Mouse (Mus musculus) limb, embryonic 10.5 days (tissue): ENCODE results near the gene Ewsr1. TPM values are rescaled to one million over a fixed set of nuclear protein-coding genes. Genes with fewer than 3 reads are reported as not detected.

Source experiments
- DNase-seq: peaks from one replicate; pipeline ENCODE4 v3.0.0-alpha.2; 2017; ENCODE audit warnings: low spot score
- H3K27ac ChIP-seq: fragments of 300-500 bp; sonication (generic); 2 replicates; pipeline ENCODE4 v1.5.1; 2016; ENCODE audit warnings: mild to moderate bottlenecking
- H3K27me3 ChIP-seq: fragments of 300-500 bp; sonication (generic); 2 replicates; pipeline ENCODE4 v1.6.1; 2016; ENCODE audit warnings: low read depth, mild to moderate bottlenecking; ENCODE audit not compliant: poor library complexity, severe bottlenecking
- H3K36me3 ChIP-seq: fragments of 300-500 bp; sonication (generic); 2 replicates; pipeline ENCODE4 v1.6.1; 2016; ENCODE audit warnings: mild to moderate bottlenecking, moderate library complexity
- H3K4me1 ChIP-seq: fragments of 300-500 bp; sonication (generic); 2 replicates; pipeline ENCODE4 v1.6.1; 2016
- H3K4me3 ChIP-seq: fragments of 300-500 bp; sonication (generic); 2 replicates; pipeline ENCODE4 v1.5.1; 2016; ENCODE audit warnings: mild to moderate bottlenecking, moderate library complexity
- H3K9me3 ChIP-seq: fragments of 300-500 bp; sonication (generic); replicated peaks from 2 replicates; pipeline ENCODE4 v1.6.1; 2016; ENCODE audit warnings: mild to moderate bottlenecking
- WGBS: fragments of 180-500 bp; shearing (Covaris S2); methylation state at CpG from one replicate; pipeline ENCODE4 v1.1.7; 2016; 5-methylcytosine and 5-hydroxymethylcytosine counted together
- polyA plus RNA-seq: library from polyadenylated mRNA; unstranded; fragments of >200 nt; fragmentation: Nextera tagmentation; extraction: Ambion mirVana; gene quantifications from 2 replicates; pipeline ENCODE4 v1.2.1, GENCODE M21; 2016

The Ewsr1 gene
- polyA plus RNA-seq, 1 experiment from 2014 or later = 996 TPM

DNA sequence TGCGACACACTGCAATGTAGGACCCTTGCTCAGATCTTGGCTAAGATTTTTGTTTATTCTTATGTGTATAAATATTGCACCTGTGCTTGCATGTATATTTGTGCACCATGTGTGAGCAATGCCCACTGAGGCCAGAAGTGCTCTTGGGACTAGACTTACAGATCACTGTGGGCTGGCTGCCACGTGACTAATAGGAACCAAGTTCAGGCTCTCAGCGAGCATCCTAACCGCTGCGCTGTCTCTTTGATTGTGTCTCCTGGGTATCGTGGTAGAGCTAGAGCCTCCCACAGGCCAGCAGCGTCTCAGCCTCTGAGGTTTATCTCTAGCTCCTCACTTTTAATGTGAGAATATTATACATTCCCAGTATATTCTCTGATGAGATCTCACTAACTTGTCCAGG is 14.6 kb upstream of the Ewsr1 start:
- 84% methylated on average over 7 of the region's 7 CpGs for WGBS

DNA sequence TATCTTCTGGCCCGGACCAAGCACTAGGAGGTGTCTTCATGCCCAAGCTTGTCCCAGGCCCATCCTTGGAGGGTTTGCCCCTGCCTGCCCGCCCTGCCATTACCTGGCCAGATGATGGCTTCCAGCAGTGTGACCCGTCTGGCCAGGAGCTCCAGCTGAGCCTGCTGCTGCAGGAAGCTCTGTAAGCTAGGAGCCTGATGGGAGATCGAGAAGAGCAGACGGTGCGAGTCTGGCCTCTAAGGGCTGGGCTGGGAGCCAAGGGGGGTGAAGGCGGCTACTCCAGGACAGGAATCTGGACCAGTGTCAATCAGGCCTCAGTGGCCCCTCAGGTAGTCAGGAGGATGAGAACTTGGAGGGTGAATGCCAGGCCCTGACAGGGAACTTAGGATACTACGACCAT is 10.4 kb upstream of the Ewsr1 start:
- no peak for DNase-seq
- Histone ChIP-seq H3K4me1 (no peaks in the 10 kb centered on the region), H3K36me3 (peaks cover 11% of the 10 kb centered on the region), H3K27me3 (no peaks in the 10 kb centered on the region), H3K4me3 (no peak overlapping the region), H3K27ac (no peak overlapping the region), H3K9me3 (no peaks in the 10 kb centered on the region)
- WGBS = 67% methylated on average over 8 of the region's 8 CpGs

More for the DNA sequence above, 14.6 kb upstream of the Ewsr1 start:
- DNase-seq = no peak
- Histone ChIP-seq H3K4me1 (peaks cover 4% of the 10 kb centered on the region), H3K4me3 (no peak overlapping the region), H3K36me3 (no peaks in the 10 kb centered on the region), H3K9me3 (no peaks in the 10 kb centered on the region), H3K27ac (no peak overlapping the region), H3K27me3 (no peaks in the 10 kb centered on the region)

GRCm38 (mm10) chr11:5103986-5104509 is 5.0 kb upstream of the Ewsr1 start:
- peaks cover 30% of the 10 kb centered on the region for H3K36me3 ChIP-seq
- H3K4me1 ChIP-seq = peaks cover 25% of the 10 kb centered on the region
- 96% methylated on average over 4 of the region's 4 CpGs for WGBS
- H3K27me3 ChIP-seq = no peaks in the 10 kb centered on the region
- H3K27ac ChIP-seq = no peak overlapping the region
- DNase-seq = no peak
- no peak overlapping the region for H3K4me3 ChIP-seq
- H3K9me3 ChIP-seq = no peaks in the 10 kb centered on the region

DNA sequence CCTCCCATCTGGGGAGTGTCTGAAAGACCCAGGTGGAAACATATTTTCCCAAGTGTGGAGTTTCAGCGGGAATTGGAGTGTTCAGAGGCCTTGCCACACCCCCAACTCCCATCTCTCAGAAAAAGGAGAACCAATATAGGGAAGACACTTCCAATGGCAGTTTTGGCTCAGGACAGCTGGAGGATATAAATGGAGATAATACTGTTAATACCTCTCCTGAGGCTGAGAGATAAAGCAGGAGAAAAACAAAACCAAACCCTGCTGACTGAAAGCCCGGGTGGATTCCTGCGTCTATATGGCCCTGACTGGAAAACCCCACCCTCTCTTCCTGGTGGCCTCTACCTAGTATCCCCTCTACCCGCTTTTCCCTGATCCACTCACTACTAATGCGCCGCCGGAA is 3.3 kb upstream of the Ewsr1 start:
- Histone ChIP-seq H3K27me3 (no peaks in the 10 kb centered on the region), H3K9me3 (no peaks in the 10 kb centered on the region), H3K4me3 (no peak overlapping the region), H3K4me1 (peaks cover 29% of the 10 kb centered on the region), H3K27ac (no peak overlapping the region), H3K36me3 (peaks cover 30% of the 10 kb centered on the region)
- DNase-seq = no peak
- WGBS = 94% methylated on average over 7 of the region's 7 CpGs

DNA sequence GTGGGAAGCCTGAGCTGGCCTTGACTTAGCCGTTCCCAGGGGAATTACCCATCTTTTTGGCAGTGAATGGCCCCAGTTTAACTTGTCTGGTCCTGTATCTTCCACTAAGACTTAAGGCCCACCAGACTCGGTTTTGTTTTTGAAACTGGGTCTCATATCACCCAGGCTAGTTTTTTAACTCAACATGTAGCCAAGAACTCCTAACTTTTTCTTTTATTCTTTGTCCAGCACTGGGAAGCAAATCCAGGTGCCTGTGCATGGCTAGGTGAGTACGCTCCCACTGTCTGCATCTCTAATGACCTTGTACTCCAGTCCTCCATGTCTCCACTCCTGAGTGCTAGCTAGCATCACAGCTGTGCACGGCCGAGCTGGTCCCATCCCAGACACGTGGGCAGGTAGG is 2.6 kb upstream of the Ewsr1 start:
- no peaks in the 10 kb centered on the region for H3K9me3 ChIP-seq
- peaks cover 37% of the 10 kb centered on the region for H3K4me1 ChIP-seq
- no peak for DNase-seq
- WGBS = 83% methylated on average over 6 of the region's 6 CpGs
- no peaks in the 10 kb centered on the region for H3K27me3 ChIP-seq
- H3K27ac ChIP-seq = no peak overlapping the region
- H3K4me3 ChIP-seq = peak overlapping the region; percentile 14; the same call in 1 of the 2 replicates
- H3K36me3 ChIP-seq = peaks cover 31% of the 10 kb centered on the region

DNA sequence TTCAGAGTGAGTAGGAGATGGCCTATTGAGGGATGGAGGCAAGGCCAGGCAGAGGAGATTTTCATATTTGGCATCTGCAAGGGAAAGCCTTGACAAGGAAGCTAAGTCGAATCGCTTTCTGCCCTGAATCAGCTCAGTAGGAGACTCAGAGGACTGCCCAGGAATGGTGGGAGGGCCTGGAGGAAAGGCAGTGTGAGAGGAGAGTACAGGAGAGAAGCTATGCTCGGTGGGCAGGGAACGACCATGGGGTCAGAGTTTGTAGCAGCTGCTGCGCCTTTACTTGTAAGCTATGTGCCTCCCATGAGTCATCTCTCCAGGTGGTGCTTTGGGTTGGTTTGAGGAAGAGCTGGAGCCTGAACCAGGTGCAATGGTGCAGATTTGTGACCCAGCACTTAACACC is 1.7 kb upstream of the Ewsr1 start:
- Histone ChIP-seq H3K4me1 (peaks cover 40% of the 10 kb centered on the region), H3K36me3 (peaks cover 39% of the 10 kb centered on the region), H3K9me3 (no peaks in the 10 kb centered on the region), H3K4me3 (peak overlapping the region; percentile 90), H3K27ac (peak overlapping the region; percentile 99), H3K27me3 (no peaks in the 10 kb centered on the region)
- DNase-seq = no peak
- WGBS = 44% methylated on average over 5 of the region's 5 CpGs

GRCm38 (mm10) chr11:5100283-5100682 is 1.2 kb upstream of the Ewsr1 start:
- no peaks in the 10 kb centered on the region for H3K27me3 ChIP-seq
- no peak for DNase-seq
- peak overlapping the region; percentile 90 for H3K4me3 ChIP-seq
- H3K36me3 ChIP-seq = peaks cover 39% of the 10 kb centered on the region
- H3K4me1 ChIP-seq = peaks cover 40% of the 10 kb centered on the region
- WGBS = 1% methylated on average over 7 of the region's 7 CpGs
- H3K27ac ChIP-seq = peak overlapping the region; percentile 99
- no peaks in the 10 kb centered on the region for H3K9me3 ChIP-seq

- H3K27me3 ChIP-seq = no peaks in the 10 kb centered on the region
- H3K27ac ChIP-seq = peak overlapping the region; percentile 99
- peak overlapping the region; percentile 90 for H3K4me3 ChIP-seq
- no peaks in the 10 kb centered on the region for H3K9me3 ChIP-seq
- WGBS = under 1% methylated on average over 31 of the region's 31 CpGs
- DNase-seq = peak; percentile 88
- peaks cover 40% of the 10 kb centered on the region for H3K4me1 ChIP-seq
- peaks cover 40% of the 10 kb centered on the region for H3K36me3 ChIP-seq
Observed at GRCm38 (mm10) chr11:5099576-5100183, 614 bp upstream of the Ewsr1 start.

- H3K27ac ChIP-seq = peak overlapping the region; percentile 99
- peaks cover 40% of the 10 kb centered on the region for H3K36me3 ChIP-seq
- H3K27me3 ChIP-seq = no peaks in the 10 kb centered on the region
- H3K4me3 ChIP-seq = peak overlapping the region; percentile 90
- H3K4me1 ChIP-seq = peaks cover 37% of the 10 kb centered on the region
- under 1% methylated on average over 44 of the region's 44 CpGs for WGBS
- H3K9me3 ChIP-seq = no peaks in the 10 kb centered on the region
- DNase-seq = no peak
Observed at GRCm38 (mm10) chr11:5098035-5098735, 881 bp downstream of the Ewsr1 start.

GRCm38 (mm10) chr11:5096480-5097020 is 2.5 kb downstream of the Ewsr1 start:
- 80% methylated on average over 8 of the region's 8 CpGs for WGBS

GRCm38 (mm10) chr11:5095877-5096276 is 3.2 kb downstream of the Ewsr1 start:
- WGBS = 87% methylated on average over 5 of the region's 5 CpGs
- peaks cover 56% of the 10 kb centered on the region for H3K36me3 ChIP-seq
- H3K4me3 ChIP-seq = no peak overlapping the region

More at GRCm38 (mm10) chr11:5096480-5097020, 2.5 kb downstream of the Ewsr1 start:
- H3K4me1 ChIP-seq = peaks cover 31% of the 10 kb centered on the region
- no peak for DNase-seq
- no peak overlapping the region for H3K27ac ChIP-seq
- peaks cover 50% of the 10 kb centered on the region for H3K36me3 ChIP-seq
- peak overlapping the region; percentile 90 for H3K4me3 ChIP-seq
- no peaks in the 10 kb centered on the region for H3K27me3 ChIP-seq
- H3K9me3 ChIP-seq = no peaks in the 10 kb centered on the region

GRCm38 (mm10) chr11:5091706-5092105 is 7.4 kb downstream of the Ewsr1 start:
- no peak for DNase-seq
- H3K4me1 ChIP-seq = peaks cover 4% of the 10 kb centered on the region; the same call in 1 of the 2 replicates
- H3K27ac ChIP-seq = no peak overlapping the region
- H3K27me3 ChIP-seq = no peaks in the 10 kb centered on the region
- H3K36me3 ChIP-seq = peaks cover 97% of the 10 kb centered on the region
- H3K4me3 ChIP-seq = no peak overlapping the region
- no peaks in the 10 kb centered on the region for H3K9me3 ChIP-seq
- WGBS = 72% methylated on average over 2 of the region's 2 CpGs

More at GRCm38 (mm10) chr11:5095877-5096276, 3.2 kb downstream of the Ewsr1 start:
- Histone ChIP-seq H3K27ac (no peak overlapping the region), H3K4me1 (peaks cover 24% of the 10 kb centered on the region), H3K27me3 (no peaks in the 10 kb centered on the region), H3K9me3 (no peaks in the 10 kb centered on the region)
- no peak for DNase-seq

- peaks cover 100% of the 10 kb centered on the region for H3K36me3 ChIP-seq
- H3K27me3 ChIP-seq = no peaks in the 10 kb centered on the region
- WGBS = 95% methylated on average over 1 of the region's 1 CpGs
Observed at GRCm38 (mm10) chr11:5089147-5089546, 9.9 kb downstream of the Ewsr1 start.

More at GRCm38 (mm10) chr11:5089147-5089546, 9.9 kb downstream of the Ewsr1 start:
- Histone ChIP-seq H3K4me1 (no peaks in the 10 kb centered on the region), H3K4me3 (no peak overlapping the region), H3K9me3 (no peaks in the 10 kb centered on the region), H3K27ac (no peak overlapping the region)
- DNase-seq = no peak
